Mouse (Mus musculus) liver, embryonic 14.5 days (tissue): ENCODE data around the gene Mrpl34. TPM values are rescaled to one million over a fixed set of nuclear protein-coding genes. Genes with fewer than 3 reads are reported as not detected.
A peak's percentile ranks its signal among the peaks of the same experiment; 100 is the strongest.

Source experiments
- ATAC-seq: fragments of 200-750 bp; cut with Nextera tagmentation; 2 replicates; pipeline ENCODE4 v1.8.0; 2017; ENCODE audit warnings: moderate number of reproducible peaks, mild to moderate bottlenecking, moderate library complexity; ENCODE audit not compliant: insufficient read depth
- DNase-seq, 3 experiments: peaks; one replicate each; pipeline ENCODE4 v3.0.0-alpha.2; 2012 to 2013; ENCODE audit warnings: low read depth in 3 of 3, low spot score in 3 of 3
- H3K27ac ChIP-seq: fragments of 300-500 bp; sonication (generic); 2 replicates; pipeline ENCODE4 v1.5.1; 2014; ENCODE audit warnings: moderate library complexity, mild to moderate bottlenecking, control low read depth, inconsistent platforms
- H3K27me3 ChIP-seq: fragments of 300-500 bp; sonication (generic); 2 replicates; pipeline ENCODE4 v1.6.1; 2014; ENCODE audit warnings: mild to moderate bottlenecking, low read length, moderate library complexity; ENCODE audit not compliant: control insufficient read depth, insufficient read depth
- H3K36me3 ChIP-seq: fragments of 300-500 bp; sonication (generic); replicated peaks from 2 replicates; pipeline ENCODE4 v1.6.1; 2014; ENCODE audit warnings: low read depth; ENCODE audit not compliant: control insufficient read depth, insufficient read depth
- H3K4me1 ChIP-seq, 2 experiments: fragments of 200-500 bp in 1 of 2; fragments of 300-500 bp in 1 of 2; sonication (generic) in 1 of 2; replicated peaks; 2 replicates each; pipeline ENCODE4 v1.6.1; 2012 to 2014; ENCODE audit warnings: antibody characterized with exemption in 1 of 2, inconsistent platforms in 1 of 2, low read length in 1 of 2; ENCODE audit not compliant: control insufficient read depth in 2 of 2, insufficient read depth in 2 of 2
- H3K4me2 ChIP-seq: fragments of 300-500 bp; sonication (generic); 2 replicates; pipeline ENCODE4 v1.6.1; 2014; ENCODE audit warnings: low read depth, mild to moderate bottlenecking, control low read depth, moderate library complexity
- H3K4me3 ChIP-seq, 2 experiments: fragments of 200-500 bp in 1 of 2; fragments of 300-500 bp in 1 of 2; sonication (generic) in 1 of 2; 2 replicates each; pipeline ENCODE4 v1.5.1; 2012 to 2014; ENCODE audit warnings: low read depth in 2 of 2, low read length in 2 of 2, mild to moderate bottlenecking in 2 of 2, control low read depth in 1 of 2, inconsistent platforms in 1 of 2, moderate library complexity in 1 of 2; ENCODE audit not compliant: insufficient read depth in 1 of 2
- H3K9ac ChIP-seq: fragments of 300-500 bp; sonication (generic); replicated peaks from 2 replicates; pipeline ENCODE4 v1.6.1; 2014; ENCODE audit warnings: mild to moderate bottlenecking, control low read depth, moderate library complexity
- H3K9me3 ChIP-seq: fragments of 300-500 bp; sonication (generic); 2 replicates; pipeline ENCODE4 v1.6.1; 2016; ENCODE audit warnings: low read length, mixed read lengths; ENCODE audit not compliant: control insufficient read depth
- CTCF ChIP-seq: IDR thresholded peaks from 2 replicates; pipeline ENCODE4 v1.5.1; 2016; ENCODE audit warnings: antibody characterized with exemption, low read depth, control low read depth
- EP300 ChIP-seq: IDR thresholded peaks from 2 replicates; pipeline ENCODE4 v1.6.1; 2016; ENCODE audit warnings: antibody characterized with exemption, low read depth
- WGBS: fragments of 180-500 bp; shearing (Covaris S2); extraction: QIAGEN DNeasy Blood & Tissue Kit; methylation state at CpG from one replicate; pipeline ENCODE4 v1.1.7; 2014; ENCODE audit not compliant: insufficient replicate concordance; 5-methylcytosine and 5-hydroxymethylcytosine counted together
- polyA plus RNA-seq, 2 experiments: library from polyadenylated mRNA; depleted of rRNA in 1 of 2; stranded (reverse) in 1 of 2; unstranded in 1 of 2; fragments of >200 nt; fragmentation: Nextera tagmentation in 1 of 2; extraction: Ambion mirVana in 1 of 2; gene quantifications; 2 replicates each; pipeline versions ENCODE4 v1.2.1 to v1.2.3; 2012 to 2014

The Mrpl34 gene
- polyA plus RNA-seq, 2 experiments: 45.8 to 109 TPM

GRCm38 (mm10) chr8:71471861-71472260, 7.1 kb downstream of the Mrpl34 start:
- ATAC-seq (no peak), DNase-seq (no peak)
- Histone ChIP-seq H3K27ac (no peak overlapping the region), H3K4me1 (peaks cover 8% of the 10 kb centered on the region in 2 experiments), H3K9ac (no peak overlapping the region), H3K27me3 (no peaks in the 10 kb centered on the region), H3K36me3 (peaks cover 13% of the 10 kb centered on the region), H3K4me2 (no peak overlapping the region), H3K4me3 (no peak overlapping the region), H3K9me3 (no peaks in the 10 kb centered on the region)
- WGBS: 85% methylated on average over 17 of the region's 17 CpGs
- TF ChIP-seq CTCF: no peak
- TF ChIP-seq EP300: no peak

GRCm38 (mm10) chr8:71472601-71473386, 8.0 kb downstream of the Mrpl34 start:
- Histone ChIP-seq H3K4me2 (no peak overlapping the region), H3K27ac (no peak overlapping the region), H3K4me3 (no peak overlapping the region), H3K9me3 (no peaks in the 10 kb centered on the region), H3K9ac (no peak overlapping the region), H3K4me1 (peaks cover 8 to 14% of the 10 kb centered on the region in 2 experiments), H3K27me3 (no peaks in the 10 kb centered on the region), H3K36me3 (peaks cover 13% of the 10 kb centered on the region)
- no peak for TF ChIP-seq EP300
- TF ChIP-seq CTCF: peak; percentile 46
- DNase-seq (no peak), ATAC-seq (no peak)
- 88% methylated on average over 8 of the region's 8 CpGs for WGBS

GRCm38 (mm10) chr8:71474344-71474743, 9.6 kb downstream of the Mrpl34 start:
- no peak overlapping the region for H3K27ac ChIP-seq
- no peak for TF ChIP-seq CTCF
- peaks cover 8 to 12% of the 10 kb centered on the region in 2 experiments for H3K4me1 ChIP-seq
- no peaks in the 10 kb centered on the region for H3K27me3 ChIP-seq
- peaks cover 13% of the 10 kb centered on the region for H3K36me3 ChIP-seq
- H3K4me3 ChIP-seq: no peak overlapping the region
- DNase-seq: no peak
- ATAC-seq: no peak
- WGBS: 90% methylated on average over 18 of the region's 18 CpGs
- H3K9ac ChIP-seq: no peak overlapping the region
- H3K9me3 ChIP-seq: no peaks in the 10 kb centered on the region
- no peak overlapping the region for H3K4me2 ChIP-seq

- Histone ChIP-seq H3K36me3 (peaks cover 13% of the 10 kb centered on the region), H3K4me1 (peaks cover 2 to 9% of the 10 kb centered on the region in 2 experiments; a peak in 3 of 4 replicates), H3K4me3 (no peak overlapping the region), H3K27ac (no peak overlapping the region), H3K9me3 (no peaks in the 10 kb centered on the region), H3K4me2 (no peak overlapping the region; the same call in 1 of the 2 replicates), H3K27me3 (no peaks in the 10 kb centered on the region), H3K9ac (no peak overlapping the region)
- DNase-seq (no peak), ATAC-seq (no peak)
- TF ChIP-seq CTCF (no peak), EP300 (no peak)
- WGBS: 84% methylated on average over 25 of the region's 25 CpGs
Observed at GRCm38 (mm10) chr8:71474785-71475701, 10.3 kb downstream of the Mrpl34 start.

- H3K27me3 ChIP-seq: no peaks in the 10 kb centered on the region
- no peak overlapping the region for H3K27ac ChIP-seq
- TF ChIP-seq CTCF: no peak
- no peak for TF ChIP-seq EP300
- H3K9me3 ChIP-seq: no peaks in the 10 kb centered on the region
- DNase-seq (no peak), ATAC-seq (no peak)
- H3K9ac ChIP-seq: peak overlapping the region; percentile 54; the same call in 1 of the 2 replicates
- 28% methylated on average over 4 of the region's 4 CpGs for WGBS
- H3K4me2 ChIP-seq: peak overlapping the region; percentile 82
- H3K36me3 ChIP-seq: peaks cover 13% of the 10 kb centered on the region
- H3K4me3 ChIP-seq: peak overlapping the region in 1 of 2 experiments; percentile 54; a peak in 2 of 4 replicates
- peaks cover 0 to 8% of the 10 kb centered on the region in 2 experiments; a peak in 2 of 4 replicates for H3K4me1 ChIP-seq
Observed at GRCm38 (mm10) chr8:71475702-71476075, 10.9 kb downstream of the Mrpl34 start.
